Mouse (Mus musculus): ENCODE measurements around the gene Tmem117. TPM values are rescaled to one million over a fixed set of nuclear protein-coding genes. Genes with fewer than 3 reads are reported as not detected.

Tmem117 gene
- not detected in 2 replicates for polyA plus RNA-seq (2012; rRNA removed)

DNA sequence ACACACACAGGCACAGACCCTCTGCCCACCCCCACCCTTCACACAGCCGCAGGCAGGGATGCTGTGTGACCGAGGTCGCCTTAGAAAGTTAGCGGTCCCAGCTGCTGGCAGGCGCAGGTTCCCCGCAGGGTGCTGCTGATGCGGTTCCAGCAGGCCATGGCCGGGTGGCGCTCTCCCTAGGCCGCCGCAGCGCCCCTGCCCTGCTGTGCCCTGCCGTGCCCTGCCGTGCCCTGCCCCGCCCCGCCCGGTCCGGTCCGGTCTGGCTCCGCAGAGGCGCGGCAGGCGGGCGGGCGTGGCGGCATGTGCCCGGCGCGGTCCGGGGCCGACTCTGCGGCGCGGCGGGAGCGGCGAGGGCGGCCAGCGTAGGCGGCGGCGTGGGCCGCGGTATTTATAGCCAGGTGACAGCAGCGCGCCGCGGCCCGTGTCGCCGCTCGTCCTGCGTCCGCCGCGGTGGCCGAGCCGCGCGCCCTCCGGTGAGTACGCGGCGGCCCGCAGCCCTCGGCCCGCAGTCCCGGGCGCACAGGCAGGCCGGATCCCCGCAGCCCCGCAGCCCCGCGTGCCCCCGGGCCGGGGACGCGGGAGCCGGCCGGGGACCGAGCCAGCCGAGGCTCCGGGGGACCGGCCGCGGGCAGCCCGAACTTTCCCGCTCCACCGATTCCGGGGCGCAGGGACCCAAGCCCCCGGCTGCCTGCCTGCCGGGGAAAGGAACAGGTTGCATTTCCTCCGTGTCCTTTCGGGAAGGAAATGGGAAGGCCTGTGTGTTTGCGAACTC is at the start of gene Tmem117:
Gene Tmem117, plus strand, starts transcription at position 403 of the 772 bp plus-strand sequence.
- Histone ChIP-seq H3K4me3 (ENCODE audit: extremely low read depth, insufficient read depth, insufficient read length) (no peak within 1 kb of the TSS; the same call in 1 of the 2 replicates), H3K4me1 (ENCODE audit: control insufficient read depth, insufficient read depth, insufficient read length) (peaks cover 2% of the 10 kb centered on the region; the same call in 1 of the 2 replicates), H3K27ac (ENCODE audit: insufficient read depth, low read length) (no peak within 1 kb of the TSS), H3K27me3 (ENCODE audit: control insufficient read depth, insufficient read depth, low read length) (peaks cover 8% of the 10 kb centered on the region), H3K36me3 (ENCODE audit: control insufficient read depth, insufficient read depth, low read length) (no peaks in the 10 kb centered on the region)
- 2% methylated on average over 79 of the region's 96 CpGs for WGBS
- DNase-seq (ENCODE audit: low read depth in 1 of 2, low spot score in 2 of 2) = no peak
- TF ChIP-seq POLR2A (IDR thresholded peaks at IDR 0.05; ENCODE audit: low read depth, low read length) = no peak
- no peak for TF ChIP-seq CTCF (IDR thresholded peaks at IDR 0.05; ENCODE audit: extremely low read depth, insufficient read depth, insufficient read length, insufficient replicate concordance)

DNA sequence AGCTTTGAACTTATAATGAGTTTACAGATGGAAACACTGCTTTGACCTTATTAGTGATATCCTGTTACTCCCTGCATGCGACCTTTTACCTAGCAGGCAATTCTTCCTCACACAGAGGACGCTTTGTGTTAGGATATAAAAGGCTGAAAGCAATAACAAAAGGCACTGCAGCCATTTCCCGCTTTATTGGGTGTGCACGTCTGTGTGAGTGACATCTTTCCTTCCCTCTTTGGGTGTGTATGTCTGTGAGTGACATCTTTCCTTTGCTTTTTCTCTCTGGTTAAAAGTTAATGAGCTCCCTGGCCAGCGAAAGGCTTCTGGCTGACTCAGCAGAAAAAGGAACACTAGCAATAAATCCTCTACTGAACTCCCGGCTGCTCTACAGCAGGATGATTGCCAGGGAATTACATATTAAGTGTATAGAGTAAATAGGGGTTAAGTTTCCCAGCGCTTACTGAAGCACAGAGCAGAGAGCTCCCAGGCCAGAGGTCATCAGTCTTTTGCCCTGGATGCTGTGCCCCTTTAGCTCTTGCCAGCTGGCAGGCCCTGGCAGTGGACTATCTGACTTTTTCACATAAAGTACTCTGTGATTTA is 46.9 kb upstream of the Tmem117 start:
- no peaks in the 10 kb centered on the region for H3K4me1 ChIP-seq (ENCODE audit: control insufficient read depth, insufficient read depth, insufficient read length)
- no peak for DNase-seq (ENCODE audit: low read depth in 1 of 2, low spot score in 2 of 2)

DNA sequence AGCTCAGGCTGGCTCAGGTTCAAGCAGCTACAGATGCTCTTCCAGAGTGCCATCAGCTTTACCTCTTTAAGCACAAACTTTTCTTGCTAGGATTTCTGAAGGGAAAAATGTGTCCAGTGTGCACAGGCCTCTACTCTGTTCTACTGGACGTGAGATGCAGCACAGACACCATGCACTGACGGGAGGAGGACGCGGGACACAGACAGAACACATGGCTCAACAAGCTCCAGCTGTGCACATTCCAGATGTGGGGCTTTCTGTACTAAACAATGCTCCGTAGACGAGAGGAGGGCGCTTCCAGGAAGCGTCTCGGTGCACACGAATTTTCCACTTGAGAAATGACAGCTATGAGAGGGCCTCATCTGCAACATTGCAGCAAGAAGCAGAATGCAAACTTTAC is 45.9 kb upstream of the Tmem117 start:
- no peak overlapping the region for H3K4me3 ChIP-seq (ENCODE audit: extremely low read depth, insufficient read depth, insufficient read length)
- no peaks in the 10 kb centered on the region for H3K27me3 ChIP-seq (ENCODE audit: control insufficient read depth, insufficient read depth, low read length)
- no peak for TF ChIP-seq POLR2A (IDR thresholded peaks at IDR 0.05; ENCODE audit: low read depth, low read length)
- TF ChIP-seq CTCF (IDR thresholded peaks at IDR 0.05; ENCODE audit: extremely low read depth, insufficient read depth, insufficient read length, insufficient replicate concordance) = no peak
- no peak overlapping the region for H3K27ac ChIP-seq (ENCODE audit: insufficient read depth, low read length)
- WGBS = 92% methylated on average over 10 of the region's 10 CpGs
- DNase-seq (ENCODE audit: low read depth in 1 of 2, low spot score in 2 of 2) = no peak
- H3K4me1 ChIP-seq (ENCODE audit: control insufficient read depth, insufficient read depth, insufficient read length) = peaks cover 1% of the 10 kb centered on the region; the same call in 1 of the 2 replicates
- H3K36me3 ChIP-seq (ENCODE audit: control insufficient read depth, insufficient read depth, low read length) = peaks cover 53% of the 10 kb centered on the region

More for the DNA sequence above, 46.9 kb upstream of the Tmem117 start:
- no peak overlapping the region for H3K27ac ChIP-seq (ENCODE audit: insufficient read depth, low read length)
- no peak overlapping the region for H3K4me3 ChIP-seq (ENCODE audit: extremely low read depth, insufficient read depth, insufficient read length)
- peaks cover 53% of the 10 kb centered on the region for H3K36me3 ChIP-seq (ENCODE audit: control insufficient read depth, insufficient read depth, low read length)
- H3K27me3 ChIP-seq (ENCODE audit: control insufficient read depth, insufficient read depth, low read length) = no peaks in the 10 kb centered on the region
- 91% methylated on average over 7 of the region's 7 CpGs for WGBS
- TF ChIP-seq CTCF (IDR thresholded peaks at IDR 0.05; ENCODE audit: extremely low read depth, insufficient read depth, insufficient read length, insufficient replicate concordance) (no peak), POLR2A (IDR thresholded peaks at IDR 0.05; ENCODE audit: low read depth, low read length) (no peak)

DNA sequence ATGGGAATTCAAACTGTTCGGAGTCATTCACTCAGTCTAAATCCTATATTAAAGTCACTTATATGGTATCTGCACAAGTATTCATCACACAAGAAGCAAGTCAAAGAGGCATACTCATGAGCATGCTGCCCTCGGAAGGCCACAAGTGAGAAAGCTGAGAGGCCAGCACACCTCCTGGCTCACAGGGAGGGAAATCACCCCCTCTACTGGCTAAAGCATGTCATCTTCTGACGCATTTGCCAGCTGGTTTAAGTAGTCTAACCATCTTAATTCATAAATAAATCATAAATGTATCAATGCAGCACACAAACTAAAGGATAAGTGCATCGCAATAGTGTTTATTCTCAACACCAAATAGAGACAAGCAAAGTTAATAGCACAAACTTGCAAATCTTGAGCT is 44.3 kb upstream of the Tmem117 start:
- TF ChIP-seq CTCF (IDR thresholded peaks at IDR 0.05; ENCODE audit: extremely low read depth, insufficient read depth, insufficient read length, insufficient replicate concordance) = no peak
- no peak for TF ChIP-seq POLR2A (IDR thresholded peaks at IDR 0.05; ENCODE audit: low read depth, low read length)
- H3K4me3 ChIP-seq (ENCODE audit: extremely low read depth, insufficient read depth, insufficient read length) = no peak overlapping the region
- peaks cover 1% of the 10 kb centered on the region for H3K4me1 ChIP-seq (ENCODE audit: control insufficient read depth, insufficient read depth, insufficient read length)
- 87% methylated on average over 4 of the region's 4 CpGs for WGBS
- peaks cover 50% of the 10 kb centered on the region for H3K36me3 ChIP-seq (ENCODE audit: control insufficient read depth, insufficient read depth, low read length)
- no peaks in the 10 kb centered on the region for H3K27me3 ChIP-seq (ENCODE audit: control insufficient read depth, insufficient read depth, low read length)
- no peak for DNase-seq (ENCODE audit: low read depth in 1 of 2, low spot score in 2 of 2)
- no peak overlapping the region for H3K27ac ChIP-seq (ENCODE audit: insufficient read depth, low read length)

DNA sequence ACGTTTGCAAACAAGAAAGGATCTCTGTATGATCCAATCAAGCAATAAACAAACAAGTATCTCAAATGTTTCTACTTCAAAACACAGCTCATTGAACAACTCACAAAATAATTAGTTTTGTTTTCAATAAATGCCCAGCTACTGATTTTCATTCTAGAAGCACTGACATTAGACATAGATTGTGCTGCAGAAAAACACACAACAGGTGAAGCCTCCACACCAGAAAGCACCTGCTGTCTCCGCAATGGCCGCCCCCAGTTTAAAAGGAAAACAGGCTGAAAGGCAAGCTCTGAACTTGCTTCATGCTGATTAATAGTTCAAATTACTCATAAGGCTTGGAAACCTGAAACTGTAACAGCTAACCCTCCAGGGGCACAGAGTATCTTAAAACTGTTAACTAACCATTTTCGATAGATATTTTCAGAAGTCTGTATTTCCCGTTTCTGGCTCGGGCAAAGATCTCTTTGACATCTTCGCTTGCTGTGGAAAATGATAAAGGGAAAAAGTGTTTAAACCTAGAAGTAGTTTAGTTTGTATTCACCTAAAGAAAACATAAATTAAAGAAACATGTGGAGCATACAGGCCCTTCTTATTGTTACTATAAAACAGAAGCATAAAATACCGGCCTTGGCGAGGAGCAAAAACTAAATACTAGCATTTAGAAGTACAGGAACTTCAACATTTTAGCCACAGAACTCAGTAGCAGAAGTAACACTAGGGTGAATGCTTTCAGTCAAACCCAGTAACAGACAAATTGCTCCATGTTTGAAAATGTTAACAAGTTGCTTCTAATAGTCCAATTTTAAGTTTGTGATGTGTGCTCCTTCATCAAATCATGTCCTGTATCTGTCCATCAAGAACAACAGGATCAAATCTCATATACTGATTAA is 41.0 kb upstream of the Tmem117 start:
- H3K27me3 ChIP-seq (ENCODE audit: control insufficient read depth, insufficient read depth, low read length) = no peaks in the 10 kb centered on the region
- peaks cover 1% of the 10 kb centered on the region for H3K4me1 ChIP-seq (ENCODE audit: control insufficient read depth, insufficient read depth, insufficient read length)
- TF ChIP-seq POLR2A (IDR thresholded peaks at IDR 0.05; ENCODE audit: low read depth, low read length) (no peak), CTCF (IDR thresholded peaks at IDR 0.05; ENCODE audit: extremely low read depth, insufficient read depth, insufficient read length, insufficient replicate concordance) (no peak)
- peaks cover 25% of the 10 kb centered on the region for H3K36me3 ChIP-seq (ENCODE audit: control insufficient read depth, insufficient read depth, low read length)
- H3K4me3 ChIP-seq (ENCODE audit: extremely low read depth, insufficient read depth, insufficient read length) = no peak overlapping the region
- no peak for DNase-seq (ENCODE audit: low read depth in 1 of 2, low spot score in 2 of 2)
- WGBS = 76% methylated on average over 9 of the region's 9 CpGs
- no peak overlapping the region for H3K27ac ChIP-seq (ENCODE audit: insufficient read depth, low read length)

DNA sequence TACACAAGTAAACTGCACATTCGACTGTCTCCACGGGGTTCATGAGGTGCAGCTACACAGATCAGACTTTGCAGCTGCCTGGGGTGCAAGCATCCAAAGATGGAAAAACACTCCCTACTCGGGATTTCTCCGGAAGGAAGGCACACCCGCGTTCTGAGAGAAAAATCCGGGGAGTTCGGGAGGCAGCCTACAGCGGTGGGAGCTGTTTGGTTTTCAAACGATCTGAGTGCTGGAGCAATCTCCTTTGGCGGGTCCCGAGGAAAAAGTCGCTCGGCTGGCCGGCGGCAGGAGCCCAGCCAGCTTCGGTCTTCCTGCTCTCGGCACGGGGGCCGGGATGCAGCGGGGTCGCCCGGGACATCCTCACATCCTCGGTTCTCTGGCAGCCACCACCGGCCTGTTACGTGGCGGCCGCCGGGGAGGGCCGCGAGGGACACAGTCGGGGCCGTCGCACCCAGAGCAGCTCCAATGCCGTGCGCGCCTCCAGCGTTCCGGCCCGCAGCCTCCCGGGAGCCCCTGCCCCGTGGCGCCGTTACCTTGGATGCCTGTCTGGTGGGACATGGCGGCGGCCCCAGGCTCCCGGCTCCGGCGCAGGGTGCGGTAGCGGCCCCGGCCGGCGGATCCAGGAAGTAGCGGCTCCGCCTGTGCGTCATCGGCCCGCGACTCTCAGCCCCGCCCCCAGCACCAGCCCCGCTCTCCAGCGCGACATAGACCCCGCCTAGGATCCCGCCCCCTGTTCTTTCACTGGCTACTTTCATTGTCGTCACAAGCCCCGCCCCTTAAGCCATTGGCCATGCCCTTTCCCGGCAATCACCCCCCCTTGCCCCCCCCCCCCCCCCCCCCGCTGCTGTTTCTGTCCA is 39.6 kb upstream of the Tmem117 start, which contains the start of gene Twf1:
Gene Twf1, minus strand, starts transcription at position 671 of the 857 bp plus-strand sequence.
- Histone ChIP-seq H3K27me3 (ENCODE audit: control insufficient read depth, insufficient read depth, low read length) (no peaks in the 10 kb centered on the region), H3K4me1 (ENCODE audit: control insufficient read depth, insufficient read depth, insufficient read length) (peaks cover 1% of the 10 kb centered on the region), H3K27ac (ENCODE audit: insufficient read depth, low read length) (peak within 1 kb of the TSS; percentile 79), H3K4me3 (ENCODE audit: extremely low read depth, insufficient read depth, insufficient read length) (peak within 1 kb of the TSS; percentile 100), H3K36me3 (ENCODE audit: control insufficient read depth, insufficient read depth, low read length) (peaks cover 13% of the 10 kb centered on the region)
- WGBS = under 1% methylated on average over 69 of the region's 70 CpGs
- TF ChIP-seq POLR2A (IDR thresholded peaks at IDR 0.05; ENCODE audit: low read depth, low read length) = peak; percentile 64
- no peak for TF ChIP-seq CTCF (IDR thresholded peaks at IDR 0.05; ENCODE audit: extremely low read depth, insufficient read depth, insufficient read length, insufficient replicate concordance)
- peak; percentile 93 to 98 for DNase-seq (ENCODE audit: low read depth in 1 of 2, low spot score in 2 of 2)
